ENCODE assay signal across 8 mouse cellular contexts in genomic region chr12:65075085-65075732, GRCm38 (mm10). TPM values are rescaled to one million over a fixed set of nuclear protein-coding genes. Genes with fewer than 3 reads are reported as not detected.
DNase-seq lines count a peak whose midpoint lies in the region; ATAC-seq lines count a peak whose summit lies in the region.

Gene Fancm, plus strand, starts transcription at chr12:65075603.

- intact Hi-C loops in gastrocnemius, postnatal 14 days (cut with DNase I; ENCODE audit: low total_unique reads), result loop anchor here (5.0 kb wide), 1 partner anchor 38 kb away; the partner anchor contains the start of gene Prpf39
- intact Hi-C loops in left cerebral cortex, postnatal 10 days (cut with DNase I), result no loop called here

- peak; percentile 68 for ATAC-seq in inflammation-experienced regulatory T-cells, adult 6 months
- ATAC-seq in megakaryocyte-erythroid progenitor cell, adult 5-6 weeks (replicated peaks; ENCODE audit: low FRiP score, low TSS enrichment, poor library complexity, severe bottlenecking), result peak; percentile 68

- peak; percentile 92 to 97 for DNase-seq in adrenal gland, adult (ENCODE audit: inconsistent age in 2 of 2, low spot score in 1 of 2)
- DNase-seq in embryo, embryonic 10.5 days (ENCODE audit: low spot score), result peak; percentile 97
- DNase-seq in gastrocnemius, postnatal 14 days, result peak; percentile 90
- DNase-seq in left cerebral cortex, postnatal 10 days (ENCODE audit: extremely low spot score in 1 of 2, low spot score in 2 of 2), result peak; percentile 89 to 93
- DNase-seq in right cerebral cortex, postnatal 25 days, result peak; percentile 91
- DNase-seq in urinary bladder, postnatal 4 days (ENCODE audit: low spot score in 2 of 2), result peak; percentile 83 to 86

RNA-seq across cellular contexts. Expression of gene Fancm, which starts in this region (rescaled TPM):
- total RNA-seq in gastrocnemius, postnatal 14 days (2021), result 1 to 10 TPM; 2.1 to 2.6 TPM
- 10 to 100 TPM in 1 of 3 experiments, 1 to 10 TPM in 2; 5.0 to 11.7 (median 7.0) TPM for polyA plus RNA-seq in inflammation-experienced regulatory T-cells, adult 6 months (2017; shearing (Covaris generic))
- 10 to 100 TPM; 11.4 to 12.1 TPM for total RNA-seq in left cerebral cortex, postnatal 10 days (2021)
- total RNA-seq in megakaryocyte-erythroid progenitor cell, adult 5-6 weeks (2014; fragmentation: Nextera tagmentation), result 24.0 and 32.7 TPM in 2 replicates
- 31.4 and 66.6 TPM in 2 replicates for total RNA-seq in megakaryocyte-erythroid progenitor cell, adult 5-6 weeks (2017)

Comparison
In these comparisons a context has a peak if more than half of its experiments do, and no peak if none do; other contexts are left out.
1. Peak in every context shown above with its lines: DNase-seq and ATAC-seq.